Mouse (Mus musculus): ENCODE measurements around the gene Unc119. TPM values are rescaled to one million over a fixed set of nuclear protein-coding genes. Genes with fewer than 3 reads are reported as not detected.

Gene Unc119
- total RNA-seq, 1 experiment = 24.5 TPM

DNA sequence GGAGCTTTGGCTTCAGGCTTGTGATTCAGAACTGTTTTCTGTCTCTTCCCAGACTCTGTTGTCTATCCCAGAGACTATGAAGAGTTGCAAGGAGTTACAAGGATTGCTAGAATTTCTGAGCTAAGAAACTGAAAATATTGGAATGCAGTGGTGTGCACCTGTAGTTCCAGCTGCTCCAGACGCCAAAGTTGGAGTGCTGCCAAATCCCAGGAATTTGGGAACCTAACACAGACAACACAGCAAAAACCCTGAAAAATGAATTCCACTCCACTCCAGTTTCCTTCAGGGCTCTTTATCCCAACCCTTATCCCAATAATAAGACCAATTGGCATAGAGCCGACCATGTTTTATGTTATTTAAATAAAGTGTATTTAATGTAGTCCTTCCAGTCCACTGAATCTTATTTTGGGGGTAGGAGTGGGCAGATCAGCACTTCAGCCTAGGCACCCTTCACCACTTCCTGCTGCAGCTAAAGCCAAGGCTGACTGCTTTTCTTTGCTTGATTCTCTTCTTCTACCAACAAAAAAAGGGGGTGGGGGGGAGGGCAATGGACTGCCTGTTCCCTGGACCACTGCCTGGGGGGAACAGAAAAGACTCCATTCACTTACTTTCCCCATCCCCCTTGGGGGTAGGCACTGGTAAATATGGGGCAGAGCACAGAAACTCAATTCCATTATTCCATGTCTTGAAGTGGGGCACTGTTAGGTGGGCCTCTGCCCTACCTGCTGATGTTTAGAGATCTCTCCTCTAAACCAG lies 21.0 kb upstream of the Unc119 start:
- Histone ChIP-seq H3K9me3 (ENCODE audit: control insufficient read depth, insufficient read depth, low read depth, low read length) (no peaks in the 10 kb centered on the region), H3K9ac (ENCODE audit: insufficient read depth, low read depth, low read length, poor library complexity, severe bottlenecking) (no peak overlapping the region), H3K4me3 (ENCODE audit: insufficient read depth in 1 of 2, low read depth in 1 of 2, low read length in 2 of 2, poor library complexity in 1 of 2, severe bottlenecking in 1 of 2) (peak overlapping the region in 1 of 2 experiments; percentile 73; a peak in 1 of 4 replicates), H3K36me3 (ENCODE audit: control insufficient read depth, insufficient read depth, low read length, poor library complexity, severe bottlenecking) (peaks cover 29% of the 10 kb centered on the region), H3K27ac (ENCODE audit: insufficient read depth, low read depth, low read length, poor library complexity, severe bottlenecking) (peak overlapping the region; percentile 15; the same call in 1 of the 2 replicates), H3K4me1 (ENCODE audit: control insufficient read depth in 2 of 2, insufficient read depth in 2 of 2, low read length in 2 of 2, poor library complexity in 1 of 2) (peaks cover 0 to 9% of the 10 kb centered on the region in 2 experiments; a peak in 2 of 4 replicates)
- in situ Hi-C loops (cut with MboI; ENCODE audit: low sequenced_read_pairs in 2 of 2, unreplicated experiment in 2 of 2) = no loop called here
- no peak for TF ChIP-seq ZC3H11A (IDR thresholded peaks at IDR 0.05; ENCODE audit: borderline replicate concordance, low read depth, low read length)
- no peak for DNase-seq (ENCODE audit: low read depth, low spot score)

DNA sequence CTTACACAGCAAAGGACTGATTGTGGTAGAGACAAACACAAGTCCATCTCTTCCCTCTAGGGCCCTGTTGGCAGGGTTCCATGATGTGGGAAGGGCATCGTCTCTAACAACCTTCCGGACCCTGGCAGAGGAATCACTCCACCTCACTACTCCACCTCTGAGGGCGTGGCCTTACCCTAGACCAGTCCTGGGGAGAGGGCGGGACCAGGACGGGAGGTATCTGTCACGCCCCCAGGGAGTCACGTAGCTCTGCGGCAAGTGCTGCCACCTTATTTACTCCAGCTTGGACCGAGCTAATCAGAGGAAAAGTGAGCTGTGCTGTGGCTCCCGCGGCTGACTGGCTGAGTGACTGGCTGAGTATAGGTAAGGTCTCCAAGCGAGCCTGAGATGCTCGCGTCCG lies 20.4 kb upstream of the Unc119 start, which contains the start of gene Aldoc:
Gene Aldoc (plus strand): TSS at position 109 of the 400 bp plus-strand sequence.
- TF ChIP-seq HCFC1 (IDR thresholded peaks at IDR 0.05; ENCODE audit: borderline replicate concordance, insufficient read depth, low read length) (no peak), MAFK (IDR thresholded peaks at IDR 0.05; ENCODE audit: insufficient read depth, low read depth, low read length) (no peak), ZC3H11A (IDR thresholded peaks at IDR 0.05; ENCODE audit: borderline replicate concordance, low read depth, low read length) (no peak), CHD2 (IDR thresholded peaks at IDR 0.05; ENCODE audit: low read depth, low read length) (no peak), ZNF384 (IDR thresholded peaks at IDR 0.05; ENCODE audit: low read depth, low read length) (no peak)
- H3K36me3 ChIP-seq (ENCODE audit: control insufficient read depth, insufficient read depth, low read length, poor library complexity, severe bottlenecking) = peaks cover 26% of the 10 kb centered on the region
- peak within 1 kb of the TSS; percentile 55 to 73; a peak in 3 of 4 replicates for H3K4me3 ChIP-seq (ENCODE audit: insufficient read depth in 1 of 2, low read depth in 1 of 2, low read length in 2 of 2, poor library complexity in 1 of 2, severe bottlenecking in 1 of 2)
- peaks cover 0 to 6% of the 10 kb centered on the region in 2 experiments; a peak in 2 of 4 replicates for H3K4me1 ChIP-seq (ENCODE audit: control insufficient read depth in 2 of 2, insufficient read depth in 2 of 2, low read length in 2 of 2, poor library complexity in 1 of 2)
- peak within 1 kb of the TSS; percentile 15; the same call in 1 of the 2 replicates for H3K27ac ChIP-seq (ENCODE audit: insufficient read depth, low read depth, low read length, poor library complexity, severe bottlenecking)
- H3K9ac ChIP-seq (ENCODE audit: insufficient read depth, low read depth, low read length, poor library complexity, severe bottlenecking) = peak within 1 kb of the TSS; percentile 57; the same call in 1 of the 2 replicates
- in situ Hi-C loops (cut with MboI; ENCODE audit: low sequenced_read_pairs in 2 of 2, unreplicated experiment in 2 of 2) = no loop called here
- DNase-seq (ENCODE audit: low read depth, low spot score) = peak; percentile 93
- no peaks in the 10 kb centered on the region for H3K9me3 ChIP-seq (ENCODE audit: control insufficient read depth, insufficient read depth, low read depth, low read length)

DNA sequence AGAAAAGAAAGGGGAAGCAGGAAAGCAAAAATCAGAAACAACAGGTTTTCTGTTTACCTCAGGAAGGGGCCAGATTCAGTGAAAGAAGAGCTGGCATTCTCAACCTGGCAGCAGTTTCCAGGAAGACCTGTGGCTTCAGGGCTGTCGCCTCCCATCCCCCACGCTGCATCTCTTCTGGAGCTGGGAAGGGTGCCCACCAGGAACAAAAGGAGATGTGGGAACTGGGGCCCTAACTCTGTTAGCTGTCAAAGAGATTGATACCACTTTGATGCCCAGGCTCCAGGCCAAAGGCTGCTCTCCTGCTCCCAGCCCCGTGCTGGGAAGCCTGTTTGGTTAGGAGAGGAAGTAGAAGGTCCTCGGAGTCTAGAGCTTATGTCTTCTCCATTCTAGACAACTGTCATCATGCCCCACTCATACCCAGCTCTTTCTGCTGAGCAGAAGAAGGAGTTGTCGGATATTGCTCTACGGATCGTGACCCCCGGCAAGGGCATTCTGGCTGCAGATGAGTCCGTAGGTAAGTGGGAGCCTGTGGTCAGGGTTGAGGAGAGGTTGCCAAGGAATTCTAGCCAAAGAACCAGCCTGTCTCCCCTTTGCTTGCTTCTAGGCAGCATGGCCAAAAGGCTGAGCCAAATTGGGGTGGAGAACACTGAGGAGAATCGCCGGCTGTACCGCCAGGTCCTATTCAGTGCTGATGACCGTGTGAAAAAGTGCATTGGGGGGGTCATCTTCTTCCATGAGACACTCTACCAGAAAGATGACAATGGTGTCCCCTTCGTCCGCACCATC lies 19.1 kb upstream of the Unc119 start:
- DNase-seq (ENCODE audit: low read depth, low spot score) = no peak
- in situ Hi-C loops (cut with MboI; ENCODE audit: low sequenced_read_pairs in 2 of 2, unreplicated experiment in 2 of 2) = no loop called here
- Histone ChIP-seq H3K4me3 (ENCODE audit: insufficient read depth in 1 of 2, low read depth in 1 of 2, low read length in 2 of 2, poor library complexity in 1 of 2, severe bottlenecking in 1 of 2) (no peak overlapping the region), H3K27ac (ENCODE audit: insufficient read depth, low read depth, low read length, poor library complexity, severe bottlenecking) (no peak overlapping the region), H3K9me3 (ENCODE audit: control insufficient read depth, insufficient read depth, low read depth, low read length) (no peaks in the 10 kb centered on the region), H3K36me3 (ENCODE audit: control insufficient read depth, insufficient read depth, low read length, poor library complexity, severe bottlenecking) (peaks cover 23% of the 10 kb centered on the region), H3K9ac (ENCODE audit: insufficient read depth, low read depth, low read length, poor library complexity, severe bottlenecking) (no peak overlapping the region), H3K4me1 (ENCODE audit: control insufficient read depth in 2 of 2, insufficient read depth in 2 of 2, low read length in 2 of 2, poor library complexity in 1 of 2) (peaks cover 0 to 5% of the 10 kb centered on the region in 2 experiments; a peak in 2 of 4 replicates)
- no peak for TF ChIP-seq MAFK (IDR thresholded peaks at IDR 0.05; ENCODE audit: insufficient read depth, low read depth, low read length)
- no peak for TF ChIP-seq HCFC1 (IDR thresholded peaks at IDR 0.05; ENCODE audit: borderline replicate concordance, insufficient read depth, low read length)
- TF ChIP-seq ZNF384 (IDR thresholded peaks at IDR 0.05; ENCODE audit: low read depth, low read length) = no peak
- TF ChIP-seq CHD2 (IDR thresholded peaks at IDR 0.05; ENCODE audit: low read depth, low read length) = no peak
- TF ChIP-seq ZC3H11A (IDR thresholded peaks at IDR 0.05; ENCODE audit: borderline replicate concordance, low read depth, low read length) = no peak

DNA sequence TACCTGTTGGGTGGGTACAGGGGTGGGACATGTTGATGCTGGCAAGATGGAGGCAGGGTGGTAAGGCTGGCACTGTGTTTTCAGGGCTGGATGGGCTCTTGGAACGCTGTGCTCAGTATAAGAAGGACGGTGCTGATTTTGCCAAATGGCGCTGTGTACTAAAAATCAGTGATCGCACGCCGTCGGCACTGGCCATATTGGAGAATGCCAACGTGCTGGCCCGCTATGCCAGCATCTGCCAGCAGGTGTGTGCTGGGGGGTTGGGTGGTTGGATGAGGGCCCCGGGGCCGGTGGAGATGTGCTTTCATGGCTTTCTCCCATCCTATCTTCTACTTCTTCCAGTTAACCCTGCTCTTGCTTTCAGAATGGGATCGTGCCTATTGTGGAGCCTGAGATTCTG lies 18.3 kb upstream of the Unc119 start:
- Histone ChIP-seq H3K4me1 (ENCODE audit: control insufficient read depth in 2 of 2, insufficient read depth in 2 of 2, low read length in 2 of 2, poor library complexity in 1 of 2) (peaks cover 2 to 5% of the 10 kb centered on the region in 2 experiments; a peak in 3 of 4 replicates), H3K9ac (ENCODE audit: insufficient read depth, low read depth, low read length, poor library complexity, severe bottlenecking) (no peak overlapping the region), H3K4me3 (ENCODE audit: insufficient read depth in 1 of 2, low read depth in 1 of 2, low read length in 2 of 2, poor library complexity in 1 of 2, severe bottlenecking in 1 of 2) (no peak overlapping the region), H3K27ac (ENCODE audit: insufficient read depth, low read depth, low read length, poor library complexity, severe bottlenecking) (no peak overlapping the region), H3K36me3 (ENCODE audit: control insufficient read depth, insufficient read depth, low read length, poor library complexity, severe bottlenecking) (peaks cover 18% of the 10 kb centered on the region), H3K9me3 (ENCODE audit: control insufficient read depth, insufficient read depth, low read depth, low read length) (no peaks in the 10 kb centered on the region)
- no peak for DNase-seq (ENCODE audit: low read depth, low spot score)
- in situ Hi-C loops (cut with MboI; ENCODE audit: low sequenced_read_pairs in 2 of 2, unreplicated experiment in 2 of 2) = no loop called here
- no peak for TF ChIP-seq ZC3H11A (IDR thresholded peaks at IDR 0.05; ENCODE audit: borderline replicate concordance, low read depth, low read length)
- TF ChIP-seq HCFC1 (IDR thresholded peaks at IDR 0.05; ENCODE audit: borderline replicate concordance, insufficient read depth, low read length) = no peak
- no peak for TF ChIP-seq ZNF384 (IDR thresholded peaks at IDR 0.05; ENCODE audit: low read depth, low read length)
- TF ChIP-seq CHD2 (IDR thresholded peaks at IDR 0.05; ENCODE audit: low read depth, low read length) = no peak
- no peak for TF ChIP-seq MAFK (IDR thresholded peaks at IDR 0.05; ENCODE audit: insufficient read depth, low read depth, low read length)

Measured in ES-E14 (cell line).